Mouse (Mus musculus) olfactory bulb, adult 2 months (tissue): ENCODE results near the gene Sp140. TPM values are rescaled to one million over a fixed set of nuclear protein-coding genes. Genes with fewer than 3 reads are reported as not detected.
"Not testable (repeated sequence)": the region's sequence is repeated elsewhere in the genome, so short reads cannot be mapped to it uniquely, and the experiment has no call there.

Experiments used
- H3K27ac ChIP-seq: fragments of 200-500 bp; 2 replicates; pipeline ENCODE4 v1.5.1; 2012; ENCODE audit warnings: low read depth, low read length; ENCODE audit not compliant: insufficient read depth
- H3K4me1 ChIP-seq: fragments of 200-500 bp; 2 replicates; pipeline ENCODE4 v1.6.1; 2012; ENCODE audit warnings: low read length; ENCODE audit not compliant: control insufficient read depth, insufficient read depth
- H3K4me3 ChIP-seq: fragments of 200-500 bp; 2 replicates; pipeline ENCODE4 v1.5.1; 2012; ENCODE audit warnings: mild to moderate bottlenecking, low read depth, low read length, moderate library complexity; ENCODE audit not compliant: insufficient read depth
- WGBS: fragments of 180-500 bp; shearing (Covaris S2); methylation state at CpG from one replicate; pipeline ENCODE4 v1.1.7; 2018; 5-methylcytosine and 5-hydroxymethylcytosine counted together
- polyA plus RNA-seq: library from polyadenylated mRNA; stranded (reverse); fragments of >200 nt; gene quantifications from 2 replicates; pipeline ENCODE4 v1.2.4, GENCODE M21; 2012; ENCODE audit warnings: low replicate concordance; ENCODE audit not compliant: missing spikeins, insufficient read depth, insufficient read length

Gene Sp140
- not detected in 2 replicates for polyA plus RNA-seq

DNA sequence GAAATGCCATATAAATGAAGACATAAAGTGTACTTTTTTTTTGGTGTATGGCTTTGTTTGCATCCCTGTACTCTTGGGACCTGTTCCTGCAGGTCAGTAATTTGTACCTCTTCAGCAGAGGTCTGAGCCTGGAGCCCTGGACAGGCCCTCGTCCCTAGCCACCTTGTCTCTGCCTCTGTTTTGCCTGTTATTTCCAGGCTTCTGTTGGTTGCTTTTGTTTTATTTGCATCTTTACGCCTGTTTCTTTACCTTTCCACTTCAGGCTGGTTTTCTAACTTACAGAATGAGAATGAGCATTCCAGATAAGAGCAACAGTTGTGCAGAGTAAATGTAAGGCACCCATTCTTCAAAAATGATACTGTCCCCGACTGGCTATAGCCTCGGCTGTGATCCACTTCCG, at the start of gene Sp140:
Sp140 (plus strand) TSS at position 301 of the 400 bp plus-strand sequence.
- H3K4me3 ChIP-seq, H3K27ac ChIP-seq, H3K4me1 ChIP-seq: not testable (repeated sequence)
- 83% methylated on average over 1 of the region's 5 CpGs for WGBS

DNA sequence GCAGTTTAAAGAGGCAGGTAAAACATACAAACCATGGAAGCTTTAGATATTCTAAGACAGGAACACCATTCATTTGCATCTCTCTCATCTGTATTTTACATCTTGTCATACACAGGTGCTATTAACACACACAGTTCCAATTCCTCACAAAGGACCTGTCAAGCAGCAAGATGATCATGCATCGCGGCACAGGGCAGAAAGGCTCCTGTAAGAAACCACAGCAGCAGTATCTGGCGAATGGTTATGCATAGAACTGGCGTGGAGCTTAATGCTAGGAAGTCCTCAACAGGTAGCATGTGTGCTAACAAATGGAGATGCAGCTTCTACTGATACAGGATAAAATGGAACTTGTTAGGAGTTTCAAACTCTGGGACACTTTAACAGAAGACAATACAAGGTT, 44.9 kb upstream of the Sp140 start:
- not testable (repeated sequence) for H3K27ac ChIP-seq, H3K4me1 ChIP-seq, H3K4me3 ChIP-seq
- WGBS = 86% methylated on average over 4 of the region's 4 CpGs

GRCm38 (mm10) chr1:85573554-85573953, 26.6 kb upstream of the Sp140 start:
- not testable (repeated sequence) for H3K27ac ChIP-seq, H3K4me3 ChIP-seq, H3K4me1 ChIP-seq
- 68% methylated on average over 4 of the region's 4 CpGs for WGBS

- not testable (repeated sequence) for H3K27ac ChIP-seq, H3K4me3 ChIP-seq, H3K4me1 ChIP-seq
- WGBS = 65% methylated on average over 2 of the region's 3 CpGs
These were observed 24.8 kb upstream of the Sp140 start, which contains the start of gene G530012D18Rik for GRCm38 (mm10) chr1:85575376-85575775. Gene G530012D18Rik (plus strand): TSS chr1:85575676.

GRCm38 (mm10) chr1:85578372-85579010, 21.7 kb upstream of the Sp140 start:
- H3K27ac ChIP-seq, H3K4me1 ChIP-seq, H3K4me3 ChIP-seq: not testable (repeated sequence)
- 50% methylated on average over 3 of the region's 3 CpGs for WGBS

- H3K27ac ChIP-seq, H3K4me3 ChIP-seq, H3K4me1 ChIP-seq: not testable (repeated sequence)
- 62% methylated on average over 6 of the region's 7 CpGs for WGBS
These were observed 20.7 kb upstream of the Sp140 start for GRCm38 (mm10) chr1:85579199-85580147.

DNA sequence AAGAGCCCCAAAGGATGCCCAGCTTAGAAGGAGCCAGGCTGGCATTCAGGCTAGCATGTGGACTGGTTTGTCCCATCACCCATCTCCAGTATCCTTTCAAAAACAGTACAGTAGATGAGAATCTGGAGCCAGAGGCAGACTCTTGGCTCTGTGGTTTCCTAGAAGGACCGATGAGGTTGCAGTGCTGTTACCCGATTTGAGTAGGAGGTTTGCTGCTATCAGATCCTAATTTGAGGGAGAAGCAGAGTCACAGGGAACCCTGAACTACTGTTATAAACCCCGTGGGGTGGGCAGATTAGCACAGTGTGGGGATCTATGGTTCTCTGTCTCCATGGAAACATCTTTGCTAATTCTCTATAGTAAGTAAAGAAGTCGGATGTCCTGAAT, 20.0 kb upstream of the Sp140 start:
- H3K4me1 ChIP-seq, H3K4me3 ChIP-seq, H3K27ac ChIP-seq: not testable (repeated sequence)
- 42% methylated on average over 3 of the region's 4 CpGs for WGBS

DNA sequence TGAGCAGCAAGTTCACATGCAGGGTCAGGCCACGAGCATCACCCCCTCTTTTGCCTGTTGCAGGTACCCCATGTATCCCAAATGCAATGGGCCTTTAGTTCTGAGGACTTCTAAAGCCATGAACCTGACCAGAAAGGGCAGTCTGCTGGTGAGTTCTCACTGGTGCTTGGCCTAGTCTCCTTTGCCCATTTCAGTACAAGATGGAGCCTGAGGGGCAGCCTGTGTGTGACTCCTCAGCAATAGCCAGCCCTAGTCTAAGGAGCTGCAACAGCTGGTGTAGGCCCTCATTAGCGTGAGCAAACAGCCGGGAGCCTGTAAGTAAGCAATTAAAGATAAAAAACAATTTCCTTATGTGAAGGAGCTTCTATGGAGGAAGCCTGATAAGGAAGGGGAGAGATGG, 19.6 kb upstream of the Sp140 start:
- WGBS = 53% methylated on average over 3 of the region's 3 CpGs
- H3K4me1 ChIP-seq, H3K4me3 ChIP-seq, H3K27ac ChIP-seq: not testable (repeated sequence)

GRCm38 (mm10) chr1:85581518-85581917, 18.7 kb upstream of the Sp140 start:
- not testable (repeated sequence) for H3K4me3 ChIP-seq, H3K4me1 ChIP-seq, H3K27ac ChIP-seq
- 29% methylated on average over 5 of the region's 5 CpGs for WGBS

GRCm38 (mm10) chr1:85588697-85589096, 11.5 kb upstream of the Sp140 start:
- H3K4me3 ChIP-seq, H3K27ac ChIP-seq, H3K4me1 ChIP-seq: not testable (repeated sequence)
- WGBS = 74% methylated on average over 1 of the region's 2 CpGs

- H3K4me3 ChIP-seq, H3K4me1 ChIP-seq, H3K27ac ChIP-seq: not testable (repeated sequence)
- WGBS = 81% methylated on average over 8 of the region's 8 CpGs
These were observed 7.7 kb upstream of the Sp140 start for GRCm38 (mm10) chr1:85592526-85592925.

- not testable (repeated sequence) for H3K27ac ChIP-seq, H3K4me3 ChIP-seq, H3K4me1 ChIP-seq
- 70% methylated on average over 17 of the region's 17 CpGs for WGBS
These were observed 1.7 kb upstream of the Sp140 start, which contains the start of gene Sp110 for GRCm38 (mm10) chr1:85598271-85599012. Gene Sp110 (minus strand): TSS chr1:85598817.

GRCm38 (mm10) chr1:85600794-85601193, 616 bp downstream of the Sp140 start:
- not testable (repeated sequence) for H3K4me3 ChIP-seq, H3K27ac ChIP-seq, H3K4me1 ChIP-seq
- whole genome bisulfite sequencing = 71% methylated on average over 4 of the region's 4 CpGs

DNA sequence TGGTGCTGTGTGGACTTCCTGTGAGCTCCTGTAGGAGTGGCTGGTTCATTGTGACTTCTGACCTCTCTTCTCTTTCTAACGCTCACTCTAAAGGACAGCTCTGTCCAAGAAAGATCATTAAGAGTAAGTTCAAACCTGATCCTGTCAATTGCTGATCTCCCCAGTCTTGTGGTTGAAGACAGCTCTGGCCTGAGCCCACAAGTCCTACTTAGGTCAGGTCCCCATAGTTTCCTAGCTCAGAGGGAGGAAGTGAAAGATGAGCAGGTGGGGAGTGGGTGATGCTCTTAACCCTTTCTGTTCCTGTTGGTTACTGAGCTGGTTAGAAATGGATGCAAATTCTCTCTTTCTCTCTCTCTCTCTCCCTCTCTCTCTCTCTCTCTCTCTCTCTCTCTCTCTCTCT, 4.2 kb downstream of the Sp140 start:
- H3K27ac ChIP-seq, H3K4me1 ChIP-seq, H3K4me3 ChIP-seq: not testable (repeated sequence)
- WGBS = no CpG with 5 or more reads among the region's 1 CpGs
